Mouse (Mus musculus): ENCODE results near the gene Bmp2k. TPM values are rescaled to one million over a fixed set of nuclear protein-coding genes. Genes with fewer than 3 reads are reported as not detected.

Gene Bmp2k
- polyA plus RNA-seq, 1 experiment from 2014 or later: 9.2 TPM

DNA sequence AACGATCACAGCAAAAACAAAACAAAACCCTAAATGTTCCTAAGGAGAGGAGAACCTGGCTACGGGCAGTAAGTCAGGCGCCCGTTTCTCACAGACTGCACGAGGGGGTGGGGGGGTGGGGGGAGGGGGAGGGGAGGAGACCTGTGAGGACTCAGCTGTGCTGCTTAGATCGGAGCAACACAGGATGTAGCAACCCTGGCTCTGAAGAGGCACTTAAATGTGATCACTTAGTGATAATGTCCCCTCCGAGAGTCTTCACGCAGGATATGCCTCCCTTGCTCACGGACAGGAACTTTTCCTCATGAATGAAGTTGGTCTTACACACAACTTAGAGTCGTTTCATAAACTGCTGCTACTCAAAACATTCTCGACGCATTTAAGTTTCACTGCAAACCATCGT, 97.8 kb downstream of the Bmp2k start:
- peaks cover 40% of the 10 kb centered on the region for H3K36me3 ChIP-seq (replicated peaks)
- no peak for ATAC-seq (ENCODE audit: low FRiP score)
- H3K27ac ChIP-seq: no peak overlapping the region
- no peak overlapping the region for H3K9ac ChIP-seq
- no peak overlapping the region for H3K4me3 ChIP-seq (replicated peaks)
- no peaks in the 10 kb centered on the region for H3K9me3 ChIP-seq
- no peaks in the 10 kb centered on the region for H3K27me3 ChIP-seq
- H3K4me1 ChIP-seq: no peaks in the 10 kb centered on the region
- no peak overlapping the region for H3K4me2 ChIP-seq
- 77% methylated on average over 12 of the region's 13 CpGs for WGBS

DNA sequence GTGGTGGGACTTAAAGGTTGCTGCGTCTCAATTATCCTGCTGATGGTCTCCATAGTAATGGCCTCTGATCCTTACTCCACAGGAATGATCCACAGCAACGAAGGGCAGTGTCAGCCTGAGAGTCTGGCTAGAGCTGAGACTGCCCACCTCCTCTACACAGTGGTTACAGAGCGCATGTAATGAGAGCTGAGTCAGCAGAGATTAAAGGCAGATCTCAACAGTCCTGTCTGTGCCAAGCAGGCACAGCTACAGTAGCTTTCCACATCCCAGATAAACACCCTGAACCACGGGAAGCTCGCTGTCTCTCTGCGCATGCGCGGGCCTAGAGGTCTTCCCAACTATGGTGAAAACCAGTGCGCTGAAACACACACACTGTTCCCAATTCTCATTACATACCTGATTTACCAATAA, 100.1 kb downstream of the Bmp2k start:
- Histone ChIP-seq H3K27me3 (no peaks in the 10 kb centered on the region), H3K9me3 (no peaks in the 10 kb centered on the region), H3K27ac (no peak overlapping the region), H3K36me3 (replicated peaks) (peaks cover 55% of the 10 kb centered on the region), H3K4me2 (no peak overlapping the region), H3K9ac (no peak overlapping the region), H3K4me1 (no peaks in the 10 kb centered on the region), H3K4me3 (replicated peaks) (no peak overlapping the region)
- peak; percentile 44; the same call in 1 of the 2 replicates for ATAC-seq (ENCODE audit: low FRiP score)
- 75% methylated on average over 9 of the region's 9 CpGs for WGBS

DNA sequence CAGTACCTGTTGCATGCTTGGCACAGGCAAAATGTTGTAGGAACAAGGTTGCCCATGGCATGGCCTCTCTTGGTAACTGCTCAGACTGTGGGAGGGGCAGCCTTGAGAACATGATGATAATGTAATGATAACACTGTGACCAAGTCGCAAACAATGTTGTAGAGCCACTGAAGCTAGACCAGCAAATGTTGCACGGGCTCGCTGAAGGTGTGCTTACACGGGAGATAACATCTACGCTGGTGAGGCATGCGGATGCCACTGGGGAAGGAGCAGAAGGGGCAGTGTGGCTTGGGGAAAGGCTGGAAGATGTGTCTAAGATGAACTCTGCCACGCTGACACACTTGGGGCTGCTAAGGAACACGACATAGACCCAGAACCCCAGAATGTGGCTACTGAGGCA, 102.5 kb downstream of the Bmp2k start:
- ATAC-seq (ENCODE audit: low FRiP score): no peak
- Histone ChIP-seq H3K9ac (no peak overlapping the region), H3K27me3 (no peaks in the 10 kb centered on the region), H3K36me3 (replicated peaks) (peaks cover 47% of the 10 kb centered on the region), H3K9me3 (no peaks in the 10 kb centered on the region), H3K4me3 (replicated peaks) (no peak overlapping the region), H3K27ac (no peak overlapping the region), H3K4me2 (no peak overlapping the region), H3K4me1 (no peaks in the 10 kb centered on the region)
- WGBS: 91% methylated on average over 8 of the region's 8 CpGs

- Histone ChIP-seq H3K27ac (no peak overlapping the region), H3K36me3 (replicated peaks) (peaks cover 17% of the 10 kb centered on the region), H3K9ac (no peak overlapping the region), H3K9me3 (no peaks in the 10 kb centered on the region), H3K4me1 (peaks cover 22% of the 10 kb centered on the region), H3K4me3 (replicated peaks) (no peak overlapping the region), H3K4me2 (no peak overlapping the region), H3K27me3 (no peaks in the 10 kb centered on the region)
- ATAC-seq (ENCODE audit: low FRiP score): no peak
- WGBS: 91% methylated on average over 5 of the region's 5 CpGs
Measured at GRCm38 (mm10) chr5:97108333-97108732, 110.8 kb downstream of the Bmp2k start.

DNA sequence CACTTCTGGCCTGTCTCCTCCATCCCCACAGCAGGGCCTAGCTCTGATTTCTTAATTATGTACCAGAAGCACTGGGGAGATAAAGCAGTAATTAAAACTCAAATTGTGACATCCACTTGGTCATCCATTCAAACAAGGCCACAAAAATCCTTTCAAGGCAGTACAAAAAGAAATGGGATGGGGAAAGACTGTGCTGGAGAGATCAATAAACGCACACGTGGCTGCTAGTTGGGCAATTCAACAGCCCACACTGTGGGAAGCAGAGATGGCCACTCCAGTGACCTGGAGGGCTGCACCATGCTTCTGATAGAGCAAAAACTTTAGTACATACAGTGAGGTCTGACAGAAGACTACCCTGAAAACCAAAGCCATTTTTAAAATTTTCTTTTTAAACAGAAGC, 112.6 kb downstream of the Bmp2k start:
- Histone ChIP-seq H3K27me3 (no peaks in the 10 kb centered on the region), H3K27ac (no peak overlapping the region), H3K9me3 (no peaks in the 10 kb centered on the region), H3K4me2 (peak overlapping the region; percentile 71), H3K36me3 (replicated peaks) (peaks cover 17% of the 10 kb centered on the region), H3K9ac (0 out of 2 replicates have a peak overlapping the region, but pooled peaks have one; percentile 76), H3K4me3 (replicated peaks) (peak overlapping the region; percentile 72), H3K4me1 (peaks cover 22% of the 10 kb centered on the region)
- WGBS: 39% methylated on average over 2 of the region's 2 CpGs
- ATAC-seq (ENCODE audit: low FRiP score): no peak

GRCm38 (mm10) chr5:97110697-97111096, 113.2 kb downstream of the Bmp2k start:
- H3K4me3 ChIP-seq (replicated peaks): peak overlapping the region; percentile 72
- H3K4me2 ChIP-seq: peak overlapping the region; percentile 71
- no peaks in the 10 kb centered on the region for H3K9me3 ChIP-seq
- peak overlapping the region; percentile 76 for H3K9ac ChIP-seq
- no peaks in the 10 kb centered on the region for H3K27me3 ChIP-seq
- WGBS: 10% methylated on average over 5 of the region's 5 CpGs
- peaks cover 22% of the 10 kb centered on the region for H3K4me1 ChIP-seq
- no peak overlapping the region for H3K27ac ChIP-seq
- peaks cover 15% of the 10 kb centered on the region for H3K36me3 ChIP-seq (replicated peaks)
- ATAC-seq (ENCODE audit: low FRiP score): no peak

GRCm38 (mm10) chr5:97111207-97111910, 113.9 kb downstream of the Bmp2k start, which contains the start of gene Paqr3:
TSS of gene Paqr3 (minus strand) at chr5:97111596.
- H3K36me3 ChIP-seq (replicated peaks): peaks cover 8% of the 10 kb centered on the region
- H3K27ac ChIP-seq: peak within 1 kb of the TSS; percentile 63
- H3K9ac ChIP-seq: peak within 1 kb of the TSS; percentile 76
- ATAC-seq (ENCODE audit: low FRiP score): peak; percentile 98
- H3K4me2 ChIP-seq: peak within 1 kb of the TSS; percentile 71
- under 1% methylated on average over 58 of the region's 62 CpGs for WGBS
- no peaks in the 10 kb centered on the region for H3K27me3 ChIP-seq
- peaks cover 22% of the 10 kb centered on the region for H3K4me1 ChIP-seq
- peak within 1 kb of the TSS; percentile 72 for H3K4me3 ChIP-seq (replicated peaks)
- no peaks in the 10 kb centered on the region for H3K9me3 ChIP-seq

- peaks cover 13% of the 10 kb centered on the region for H3K27me3 ChIP-seq
- H3K9me3 ChIP-seq: no peaks in the 10 kb centered on the region
- no peak for ATAC-seq (ENCODE audit: low FRiP score)
- H3K4me3 ChIP-seq (replicated peaks): no peak overlapping the region
- H3K9ac ChIP-seq: no peak overlapping the region
- H3K4me1 ChIP-seq: no peaks in the 10 kb centered on the region
- H3K27ac ChIP-seq: no peak overlapping the region
- H3K36me3 ChIP-seq (replicated peaks): no peaks in the 10 kb centered on the region
- 88% methylated on average over 12 of the region's 12 CpGs for WGBS
- no peak overlapping the region for H3K4me2 ChIP-seq
Measured at GRCm38 (mm10) chr5:97124977-97125376, 127.5 kb downstream of the Bmp2k start.

DNA sequence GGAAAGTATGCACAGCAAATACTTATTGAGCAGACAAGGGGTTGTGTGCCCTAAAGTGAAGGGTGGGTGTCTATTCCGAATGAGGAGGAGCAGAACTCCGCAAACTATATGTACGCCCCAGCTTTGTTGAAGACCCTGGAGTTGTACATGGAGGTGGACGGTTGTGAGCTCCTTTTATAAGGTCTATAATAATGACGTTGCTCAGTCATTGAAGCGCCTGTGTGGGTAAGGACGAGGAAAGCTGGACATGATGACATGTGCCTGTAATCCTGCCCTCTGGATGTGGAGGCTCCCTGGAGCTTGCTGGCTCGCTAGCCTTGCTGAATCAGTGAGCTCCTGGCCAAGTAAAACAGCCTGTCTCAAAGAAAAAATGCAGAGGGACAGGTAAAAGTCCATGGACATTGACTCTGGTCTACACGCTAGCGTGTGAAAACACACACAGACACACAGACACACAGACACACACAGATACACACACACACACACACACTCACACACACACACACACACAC, 128.0 kb downstream of the Bmp2k start:
- H3K4me1 ChIP-seq: no peaks in the 10 kb centered on the region
- H3K4me2 ChIP-seq: no peak overlapping the region
- no peaks in the 10 kb centered on the region for H3K9me3 ChIP-seq
- no peak for ATAC-seq (ENCODE audit: low FRiP score)
- no peak overlapping the region for H3K4me3 ChIP-seq (replicated peaks)
- H3K36me3 ChIP-seq (replicated peaks): no peaks in the 10 kb centered on the region
- H3K27me3 ChIP-seq: peaks cover 13% of the 10 kb centered on the region
- no peak overlapping the region for H3K27ac ChIP-seq
- WGBS: 69% methylated on average over 10 of the region's 10 CpGs
- no peak overlapping the region for H3K9ac ChIP-seq

DNA sequence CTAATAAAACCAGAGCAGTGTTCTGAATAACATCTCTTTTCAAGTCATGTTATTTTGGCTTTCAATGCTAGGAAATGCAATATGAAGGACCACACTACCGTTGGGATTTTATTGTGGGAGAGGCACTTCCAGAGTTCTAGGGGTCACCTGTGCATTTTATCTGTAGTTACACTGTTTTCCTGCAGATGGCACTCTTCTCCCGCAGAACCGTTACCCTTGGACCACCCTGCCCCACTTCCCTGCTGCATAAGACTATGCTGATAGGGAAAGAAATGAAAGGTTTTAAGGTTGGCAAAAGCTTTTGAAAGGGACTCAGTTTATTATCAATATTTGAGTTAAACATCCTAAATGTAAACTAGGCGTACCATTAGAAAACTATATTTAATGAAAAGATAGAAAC, 128.5 kb downstream of the Bmp2k start:
- 21% methylated on average over 4 of the region's 4 CpGs for WGBS
- H3K9ac ChIP-seq: no peak overlapping the region

GRCm38 (mm10) chr5:97127284-97127683, 129.8 kb downstream of the Bmp2k start:
- no peak overlapping the region for H3K27ac ChIP-seq
- no peaks in the 10 kb centered on the region for H3K4me1 ChIP-seq
- H3K9me3 ChIP-seq: no peaks in the 10 kb centered on the region
- H3K4me3 ChIP-seq (replicated peaks): no peak overlapping the region
- H3K27me3 ChIP-seq: peaks cover 13% of the 10 kb centered on the region
- ATAC-seq (ENCODE audit: low FRiP score): no peak
- H3K36me3 ChIP-seq (replicated peaks): no peaks in the 10 kb centered on the region
- WGBS: 81% methylated on average over 6 of the region's 6 CpGs
- H3K4me2 ChIP-seq: no peak overlapping the region
- no peak overlapping the region for H3K9ac ChIP-seq

More for the DNA sequence above, 128.5 kb downstream of the Bmp2k start:
- Histone ChIP-seq H3K9me3 (no peaks in the 10 kb centered on the region), H3K27me3 (peaks cover 13% of the 10 kb centered on the region), H3K27ac (no peak overlapping the region), H3K36me3 (replicated peaks) (no peaks in the 10 kb centered on the region), H3K4me3 (replicated peaks) (no peak overlapping the region), H3K4me1 (no peaks in the 10 kb centered on the region), H3K4me2 (no peak overlapping the region)
- ATAC-seq (ENCODE audit: low FRiP score): peak; percentile 70; the same call in 1 of the 2 replicates

DNA sequence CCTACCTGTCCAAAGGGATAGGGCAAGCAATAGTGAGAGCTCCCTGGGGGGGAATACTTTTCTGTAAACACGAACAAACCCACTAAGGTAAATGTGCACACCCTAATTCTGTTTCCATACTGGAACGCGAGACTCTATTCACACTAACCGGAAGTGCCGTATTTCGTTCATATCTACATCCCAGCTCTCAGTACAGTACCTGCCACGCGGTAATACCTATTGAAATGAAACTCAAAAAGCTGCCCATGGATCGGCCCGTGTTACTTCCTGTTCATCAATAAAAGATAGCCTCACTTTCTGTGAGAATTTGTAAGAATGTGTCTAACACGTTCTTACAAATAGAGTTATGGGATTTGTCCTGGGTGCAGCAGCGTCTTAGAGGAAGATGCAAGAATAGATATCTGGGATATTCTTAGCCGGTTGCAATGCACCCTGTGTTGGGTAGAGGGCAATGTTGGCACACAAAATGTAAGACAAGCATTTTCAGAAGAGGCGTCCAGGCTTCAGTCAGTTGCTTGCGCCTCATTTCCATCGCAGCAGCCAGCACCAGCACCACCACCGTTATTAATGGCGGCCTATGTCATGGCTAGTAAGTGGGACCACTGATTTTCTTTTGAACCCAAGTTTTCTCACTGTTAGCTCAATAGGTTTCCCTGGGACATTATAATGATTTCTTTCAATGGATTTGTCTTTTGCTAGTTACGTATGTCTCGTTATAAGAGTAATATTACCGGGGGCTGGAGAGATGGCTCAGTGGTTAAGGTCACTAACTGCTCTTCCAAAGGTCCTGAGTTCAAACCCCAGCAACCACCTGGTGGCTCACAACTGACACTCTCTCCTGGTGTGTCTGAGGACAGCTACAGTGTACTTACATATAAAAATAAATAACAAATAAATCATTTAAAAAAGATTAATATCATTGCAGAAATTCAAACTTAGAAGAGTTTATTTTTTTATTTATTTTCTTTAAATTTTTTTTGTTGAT, 131.0 kb downstream of the Bmp2k start:
- H3K36me3 ChIP-seq (replicated peaks): no peaks in the 10 kb centered on the region
- peak; percentile 85 for ATAC-seq (ENCODE audit: low FRiP score)
- 54% methylated on average over 21 of the region's 21 CpGs for WGBS

More for the DNA sequence above, 131.0 kb downstream of the Bmp2k start:
- no peak overlapping the region for H3K4me2 ChIP-seq
- H3K9ac ChIP-seq: no peak overlapping the region
- H3K4me1 ChIP-seq: no peaks in the 10 kb centered on the region
- H3K4me3 ChIP-seq (replicated peaks): no peak overlapping the region
- H3K27me3 ChIP-seq: peaks cover 13% of the 10 kb centered on the region
- H3K9me3 ChIP-seq: no peaks in the 10 kb centered on the region
- no peak overlapping the region for H3K27ac ChIP-seq
